Mouse (Mus musculus) gastrocnemius, postnatal 4 days (tissue): ENCODE results near the gene Setdb1. TPM values are rescaled to one million over a fixed set of nuclear protein-coding genes. Genes with fewer than 3 reads are reported as not detected.
"Not testable (repeated sequence)": the region's sequence is repeated elsewhere in the genome, so short reads cannot be mapped to it uniquely, and the experiment has no call there.

Experiments used
- DNase-seq, 2 experiments: peaks; one replicate each; pipeline ENCODE4 v3.0.0; 2021 to 2022; ENCODE audit warnings: low spot score in 2 of 2, mixed read lengths in 2 of 2
- long read RNA-seq, 2 experiments: library from polyadenylated mRNA; stranded (forward); transcript quantifications; one replicate each; pipeline ENCODE4 v2.0.0; 2021
- total RNA-seq, 2 experiments: library from RNA; stranded (reverse); gene quantifications; 2 replicates each; pipeline ENCODE4 v1.2.3; 2021

Gene Setdb1
- 10 to 100 TPM; 22.5 to 24.5 TPM for total RNA-seq
- long read RNA-seq, experiment 1, full-length matches to known transcripts: 6 of 15 reads
- long read RNA-seq, experiment 1, partial matches to known transcripts: 6 of 15 reads
- long read RNA-seq, experiment 1, other reads (novel, unspliced or antisense): 3 of 15 reads
- long read RNA-seq, experiment 2, full-length matches to known transcripts: 11 of 22 reads
- long read RNA-seq, experiment 2, partial matches to known transcripts: 8 of 22 reads
- long read RNA-seq, experiment 2, other reads (novel, unspliced or antisense): 3 of 22 reads

DNA sequence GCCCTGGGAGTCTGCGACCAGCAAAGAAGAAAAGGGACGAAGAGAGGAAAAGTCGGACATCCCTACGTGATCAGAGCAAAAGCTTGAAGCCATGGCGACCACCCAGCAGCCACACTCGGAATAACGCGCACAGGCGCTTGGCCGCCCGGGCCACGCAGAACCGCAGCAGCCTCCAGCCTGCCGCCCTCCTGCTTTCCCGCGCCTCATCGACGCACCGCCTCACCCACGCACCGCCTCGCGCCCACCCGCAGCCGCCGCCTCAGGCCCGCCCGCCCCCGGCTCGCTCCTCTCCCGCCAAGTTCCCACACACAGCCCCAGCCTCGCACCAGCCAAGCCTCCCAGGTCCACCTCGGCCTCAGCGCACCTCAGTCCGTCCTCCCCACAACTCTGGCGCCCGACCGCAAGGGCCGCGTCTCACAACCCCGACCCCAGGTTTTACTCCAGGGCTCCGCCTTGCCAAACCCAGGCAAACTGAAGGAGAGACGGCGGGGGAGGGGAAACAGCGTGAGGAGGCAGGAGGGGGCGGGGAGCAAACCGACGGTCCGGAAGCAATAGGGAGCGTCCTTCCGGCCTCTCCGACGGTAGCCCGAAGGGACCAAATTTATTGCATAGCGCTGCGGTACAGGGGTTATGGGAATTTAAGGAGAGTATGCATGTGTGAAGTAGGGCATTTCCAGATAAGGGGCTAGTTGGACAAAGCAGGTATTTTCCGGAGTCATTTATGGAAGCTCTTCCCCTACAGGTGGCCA is at the start of gene Setdb1:
Gene Setdb1 (minus strand): TSS at position 502 of the 749 bp plus-strand sequence.
- peak; percentile 94 to 97 for DNase-seq

DNA sequence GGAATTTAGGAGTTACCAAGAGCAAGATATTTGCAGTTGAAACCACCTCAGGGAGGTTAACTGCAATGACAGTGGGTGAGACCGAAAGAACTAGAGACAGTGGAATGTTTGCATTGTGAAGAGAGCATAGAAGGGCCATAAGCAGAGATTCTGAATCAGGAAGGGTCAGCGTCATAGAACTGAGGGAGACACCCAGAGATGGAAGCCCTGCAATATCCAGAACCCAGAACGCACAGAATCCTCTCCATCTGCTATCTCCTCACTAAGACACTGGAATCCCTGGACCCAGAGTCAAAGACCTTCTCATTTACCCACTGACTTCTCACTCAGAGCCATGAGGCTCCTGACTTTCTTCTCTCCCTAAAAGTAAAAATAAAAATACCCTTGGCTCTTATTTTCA is 45.7 kb upstream of the Setdb1 start, which contains the start of gene 4930558C23Rik:
Gene 4930558C23Rik (minus strand): TSS at position 101 of the 400 bp plus-strand sequence.
- DNase-seq: no peak

DNA sequence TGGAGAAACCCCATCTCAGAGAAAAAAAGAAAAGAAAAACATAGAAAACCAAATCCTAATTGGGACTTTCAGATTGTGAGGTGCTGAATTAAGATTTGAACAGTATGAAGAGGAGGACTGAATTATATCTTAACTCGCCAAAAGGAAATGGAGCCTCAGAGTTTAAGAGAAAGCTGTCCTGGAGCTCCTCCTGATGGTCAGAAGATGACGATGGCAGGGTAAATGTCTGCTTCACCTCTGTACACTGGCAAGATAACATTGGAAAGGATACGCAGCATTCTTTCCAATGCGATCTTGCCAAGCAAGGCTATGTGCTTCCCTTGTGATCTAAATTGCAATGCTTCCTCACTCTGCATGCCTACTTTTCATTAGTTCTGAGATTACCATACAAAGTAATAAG is 37.4 kb upstream of the Setdb1 start:
- DNase-seq: no peak

DNA sequence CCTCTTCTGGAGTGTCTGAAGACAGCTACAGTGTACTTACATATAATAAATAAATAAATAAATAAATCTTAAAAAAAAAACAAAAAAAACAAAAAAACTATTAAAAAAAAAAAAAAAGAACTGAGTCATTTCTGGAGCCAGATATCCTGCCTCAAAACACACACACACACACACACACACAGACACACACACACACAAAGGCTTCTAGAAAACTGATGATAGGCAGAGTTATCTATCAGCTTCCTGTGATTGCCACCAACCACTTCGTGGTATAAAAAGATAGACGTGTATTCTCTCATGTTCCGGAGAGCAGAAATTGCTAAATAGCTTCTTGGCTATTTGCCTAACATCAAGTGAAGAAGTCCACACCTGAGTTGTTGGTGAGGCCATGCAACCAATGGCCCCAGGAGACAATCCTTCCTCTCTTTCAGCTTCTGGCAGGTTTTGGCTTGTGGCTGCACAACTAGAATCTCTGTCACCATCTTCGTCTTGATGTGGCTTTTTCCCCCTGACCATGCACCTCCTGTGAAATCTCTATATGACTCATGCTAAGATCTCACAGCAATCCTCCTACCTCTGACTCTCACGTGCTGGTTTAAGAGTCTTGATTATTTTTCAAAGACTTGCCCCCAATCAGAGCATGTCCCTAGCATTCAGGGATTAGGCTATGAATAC is 28.5 kb upstream of the Setdb1 start:
- DNase-seq: no peak

DNA sequence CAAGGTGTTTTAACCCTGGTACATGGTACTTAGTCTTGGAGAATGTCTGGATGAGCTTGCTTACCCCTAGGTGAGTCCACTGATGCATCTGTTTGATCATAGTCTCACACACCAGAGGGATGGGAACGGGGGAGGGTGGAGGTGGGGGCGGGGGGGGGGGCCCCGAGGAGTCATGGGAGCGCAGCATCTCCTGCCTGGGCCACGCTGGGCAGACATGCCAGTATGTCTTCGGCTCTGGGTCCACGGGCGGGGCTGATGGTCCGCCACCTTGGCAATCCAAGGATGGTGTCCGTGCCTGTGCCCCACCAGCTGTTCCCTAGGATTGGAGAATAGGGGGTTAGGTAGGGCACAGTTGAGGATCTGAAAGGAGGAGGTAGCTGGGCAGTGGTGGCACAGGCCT is 16.2 kb upstream of the Setdb1 start:
- DNase-seq: no peak

DNA sequence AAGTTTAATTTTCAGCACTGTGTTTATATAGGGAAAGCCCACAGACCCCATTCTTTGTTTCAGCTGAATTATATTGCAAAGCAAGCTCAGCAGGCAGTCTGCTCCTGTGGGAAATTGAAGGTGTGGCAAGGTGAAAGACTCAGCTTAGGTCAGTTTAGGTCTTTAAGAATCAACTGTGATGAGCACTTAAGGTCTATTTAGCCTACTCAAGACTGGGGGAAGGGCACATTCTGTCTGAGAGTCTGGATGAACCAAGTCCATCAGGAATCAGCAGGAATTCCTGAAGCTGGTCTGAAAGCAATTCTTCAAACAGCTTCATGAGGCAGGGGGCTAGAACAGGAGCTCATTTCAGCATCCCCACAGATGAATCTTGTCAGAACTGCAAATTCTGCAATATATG is 13.1 kb upstream of the Setdb1 start:
- no peak for DNase-seq

DNA sequence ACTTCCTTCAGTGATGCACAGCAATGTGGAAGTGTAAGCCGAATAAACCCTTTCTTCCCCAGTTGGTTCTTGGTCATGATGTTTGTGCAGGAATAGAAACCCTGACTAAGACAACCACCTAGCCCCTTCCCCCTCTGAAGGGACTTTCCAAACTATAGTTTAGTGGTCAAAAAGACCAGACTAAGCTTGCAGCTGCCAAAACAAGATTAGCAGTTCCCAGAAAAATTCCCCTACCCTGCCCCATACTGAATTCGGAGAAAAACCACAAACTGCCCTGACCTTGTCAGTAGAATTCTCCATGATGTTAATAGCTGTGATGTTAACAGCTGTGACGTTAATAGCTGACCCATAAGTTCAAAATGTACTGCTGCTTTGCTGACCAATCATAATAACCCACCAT is 3.3 kb upstream of the Setdb1 start:
- DNase-seq: not testable (repeated sequence)

DNA sequence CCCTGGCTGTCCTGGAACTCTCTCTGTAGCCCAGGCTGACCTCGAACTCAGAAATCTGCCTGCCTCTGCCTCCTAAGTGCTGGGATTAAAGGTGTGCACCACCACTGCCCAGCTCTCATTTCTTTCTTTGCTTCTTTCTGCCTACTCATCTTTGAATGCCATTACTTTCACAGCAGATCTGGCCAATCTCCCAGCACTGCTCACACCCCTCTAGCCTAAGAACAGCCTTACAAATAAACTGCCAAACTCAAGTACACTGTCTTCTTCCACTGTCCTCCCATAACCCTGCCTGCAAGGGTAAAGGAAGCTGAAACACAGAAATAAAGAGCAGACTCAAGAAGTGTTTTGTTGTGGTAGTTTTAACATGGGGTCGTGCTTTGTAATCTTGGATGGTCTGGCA is 744 bp upstream of the Setdb1 start:
- no peak for DNase-seq

DNA sequence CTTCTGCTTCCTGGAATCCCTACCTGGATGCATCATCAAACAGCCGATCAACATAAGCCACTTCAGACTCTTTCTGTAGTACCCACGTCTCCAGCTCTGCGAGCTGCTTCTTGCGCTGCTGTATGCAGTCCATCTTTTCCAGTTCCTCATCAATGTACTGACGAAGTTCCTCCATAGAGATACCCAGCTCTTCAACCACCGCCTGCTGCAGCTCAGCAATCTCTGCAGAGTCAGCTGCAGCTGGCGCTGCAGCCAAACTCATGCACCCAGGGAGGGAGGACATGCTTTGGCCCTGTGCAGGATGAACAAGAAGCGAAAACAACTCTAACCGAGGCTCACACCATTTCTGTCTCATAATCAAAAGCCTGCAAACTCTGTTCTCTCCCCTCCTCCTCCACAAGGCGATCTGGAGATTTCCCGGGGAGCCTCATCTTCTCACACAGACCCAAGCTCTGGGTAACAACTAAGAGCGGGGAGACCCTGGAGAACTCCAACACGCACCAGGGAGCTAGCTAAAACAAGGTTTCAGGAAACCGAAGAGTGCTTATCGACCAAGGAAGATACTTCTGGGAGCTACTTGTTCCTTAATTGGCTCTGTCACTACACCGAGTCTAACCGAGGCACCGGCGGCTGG is 974 bp downstream of the Setdb1 start:
- DNase-seq: not testable (repeated sequence)

DNA sequence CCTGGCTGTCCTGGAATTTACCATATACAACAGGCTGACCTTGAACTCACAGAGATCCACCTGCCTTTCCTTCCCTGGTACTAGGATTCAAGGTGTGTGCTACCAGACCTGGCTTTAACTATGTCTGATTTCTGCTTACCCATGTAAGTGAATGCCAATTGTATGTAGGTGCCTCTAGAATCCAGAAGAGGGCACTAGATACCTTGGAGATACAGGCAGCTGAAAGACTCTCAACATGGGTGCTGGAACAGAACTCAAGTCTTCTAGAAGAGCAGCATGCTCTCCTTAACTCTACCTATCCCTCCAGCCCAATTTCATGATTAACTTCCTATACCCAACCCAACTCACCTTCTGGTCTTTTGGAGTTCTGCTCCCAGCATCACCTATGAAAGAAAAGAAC is 7.5 kb downstream of the Setdb1 start:
- no peak for DNase-seq

DNA sequence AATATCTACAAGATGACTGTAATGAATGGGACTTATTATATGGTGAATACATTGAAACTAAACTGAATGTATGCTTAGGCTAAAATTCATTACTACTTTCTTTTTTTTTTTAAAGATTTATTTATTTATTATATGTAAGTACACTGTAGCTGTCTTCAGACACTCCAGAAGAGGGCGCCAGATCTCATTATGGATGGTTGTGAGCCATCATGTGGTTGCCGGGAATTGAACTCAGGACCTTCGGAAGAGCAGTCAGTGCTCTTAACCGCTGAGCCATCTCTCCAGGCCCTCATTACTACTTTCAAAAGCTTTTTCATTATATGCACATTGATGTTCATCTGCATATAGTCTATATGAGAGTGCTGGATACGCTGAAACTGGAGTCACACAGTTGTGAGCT is 8.7 kb downstream of the Setdb1 start:
- not testable (repeated sequence) for DNase-seq

DNA sequence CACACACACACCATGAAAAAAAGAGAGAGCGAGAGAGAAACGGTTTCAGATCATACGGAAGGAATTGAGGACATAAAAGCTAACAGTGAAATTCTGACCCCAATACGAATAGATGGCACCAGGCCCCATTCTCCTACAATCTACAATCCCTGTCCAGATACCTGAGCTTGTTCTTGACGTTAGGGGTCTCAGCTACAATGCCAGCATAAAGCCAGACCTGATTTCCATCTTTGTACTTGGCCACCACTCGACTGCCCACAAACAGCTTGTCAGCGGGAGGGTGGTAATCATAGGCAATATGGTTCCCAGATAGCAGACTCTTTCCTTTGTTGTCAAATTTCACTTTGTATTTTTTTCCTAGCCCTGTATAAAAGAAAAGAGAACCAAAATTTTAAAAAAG is 10.5 kb downstream of the Setdb1 start:
- no peak for DNase-seq

DNA sequence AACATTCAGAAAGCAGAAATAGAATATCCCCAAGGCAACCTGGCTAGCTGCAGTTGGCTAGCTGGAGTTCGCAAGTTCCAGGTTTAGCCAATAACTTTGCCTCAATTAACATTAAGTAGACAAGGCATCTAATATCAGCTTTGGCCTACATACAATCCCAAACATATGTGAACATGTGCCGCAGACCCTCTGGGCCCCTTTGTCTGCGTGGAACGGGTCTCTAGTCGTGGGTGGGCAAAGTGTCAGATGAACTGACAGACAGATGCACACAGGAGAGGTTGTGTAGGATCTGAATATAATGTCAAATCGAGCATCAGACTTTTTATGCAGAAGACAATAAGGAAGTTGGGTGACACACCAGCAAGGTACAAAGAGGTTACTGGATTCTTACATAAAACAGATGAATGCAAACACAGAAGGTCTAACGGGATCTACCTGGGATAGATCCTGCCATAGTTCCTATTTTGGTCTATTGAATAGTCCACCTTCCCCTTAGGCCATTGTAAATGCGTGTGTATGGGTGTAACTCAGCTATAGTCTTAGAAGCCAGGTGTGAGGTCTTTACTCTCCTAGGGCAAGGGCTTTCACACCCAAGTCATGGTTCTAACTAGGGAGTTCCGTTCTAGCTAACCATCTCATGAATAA is 13.5 kb downstream of the Setdb1 start:
- DNase-seq: not testable (repeated sequence)

DNA sequence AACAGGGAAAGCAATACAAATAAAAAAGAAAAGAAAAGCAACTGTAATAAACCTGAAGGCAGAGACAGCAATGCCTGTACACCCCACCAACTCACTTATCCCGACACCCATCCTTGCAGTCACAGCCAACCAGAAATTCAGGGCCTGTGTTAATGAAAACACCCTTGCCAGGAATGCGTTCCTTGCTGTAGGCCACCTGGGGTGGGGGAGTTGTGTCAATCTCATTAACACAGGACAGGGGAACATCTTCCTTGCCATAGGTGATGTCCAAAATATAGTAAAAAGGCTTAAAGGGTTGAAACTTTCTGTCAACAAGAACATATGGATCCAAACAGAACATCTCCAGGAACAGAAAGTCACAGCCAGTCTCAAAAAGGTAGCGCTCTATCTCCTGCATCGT is 18.8 kb downstream of the Setdb1 start:
- no peak for DNase-seq

DNA sequence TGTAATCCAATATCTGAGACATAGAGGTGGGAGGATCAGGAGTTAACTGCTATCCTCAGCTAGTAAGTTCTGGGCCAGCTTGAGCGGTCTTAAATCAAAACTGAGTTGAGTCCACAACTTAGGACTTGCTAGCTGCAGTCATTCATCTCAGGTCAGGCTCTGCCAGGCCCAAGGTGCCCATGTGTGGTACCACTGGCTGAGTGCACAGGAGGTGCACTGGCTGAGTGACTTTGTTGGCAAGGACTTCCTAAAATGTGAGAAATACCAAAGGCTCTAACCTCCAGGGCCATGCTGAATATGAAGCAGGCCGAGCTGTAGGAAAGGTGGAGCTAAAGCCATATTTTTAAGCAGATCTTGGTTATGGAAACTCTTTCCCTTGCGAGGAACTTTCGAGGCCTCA is 19.7 kb downstream of the Setdb1 start:
- DNase-seq: no peak

DNA sequence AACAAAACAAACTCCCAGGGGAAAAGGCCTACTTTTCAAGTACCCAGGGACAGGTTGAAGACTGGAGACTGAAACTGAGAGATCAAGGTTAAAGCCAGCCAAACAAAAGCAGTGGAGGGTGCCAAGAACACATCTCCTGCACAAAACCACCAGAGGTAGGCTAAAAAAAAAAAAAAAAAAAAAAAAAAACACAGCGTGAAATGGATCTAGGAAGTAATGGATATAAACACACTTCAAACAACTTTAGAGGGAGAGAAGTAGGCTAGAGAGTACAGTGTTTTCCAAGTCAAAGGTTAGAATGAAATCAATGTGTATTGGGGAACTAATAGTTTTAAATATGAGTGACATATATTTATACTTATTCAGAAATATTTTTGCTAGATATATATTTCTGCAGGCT is 25.5 kb downstream of the Setdb1 start:
- no peak for DNase-seq

DNA sequence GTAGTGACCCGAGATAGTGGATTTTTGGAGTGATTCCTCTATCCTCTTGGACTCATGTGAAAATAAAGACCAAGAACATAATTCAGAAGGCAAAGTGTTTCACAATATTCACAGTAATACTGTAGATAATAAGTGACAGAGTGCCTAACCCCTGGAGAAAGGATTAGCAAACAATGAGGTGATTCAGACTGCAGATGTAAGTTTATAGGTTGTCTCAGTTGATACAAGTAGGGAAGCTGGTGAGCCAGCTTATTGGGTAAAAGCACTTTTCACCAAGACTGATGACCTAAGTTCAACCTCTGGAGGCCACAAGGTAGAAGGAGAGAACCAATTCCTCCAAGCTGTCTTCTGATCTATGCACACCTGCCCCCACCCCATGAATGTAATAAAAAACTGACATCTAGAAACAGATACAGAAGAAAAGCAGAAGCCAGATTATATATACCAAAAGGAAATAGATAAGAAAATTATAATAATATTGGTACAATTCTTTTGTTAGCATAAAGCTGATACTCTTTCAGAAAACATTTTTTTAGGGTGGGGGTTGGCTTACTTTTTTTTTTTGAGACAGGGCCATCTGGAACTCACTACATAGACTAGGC is 28.1 kb downstream of the Setdb1 start:
- no peak for DNase-seq

DNA sequence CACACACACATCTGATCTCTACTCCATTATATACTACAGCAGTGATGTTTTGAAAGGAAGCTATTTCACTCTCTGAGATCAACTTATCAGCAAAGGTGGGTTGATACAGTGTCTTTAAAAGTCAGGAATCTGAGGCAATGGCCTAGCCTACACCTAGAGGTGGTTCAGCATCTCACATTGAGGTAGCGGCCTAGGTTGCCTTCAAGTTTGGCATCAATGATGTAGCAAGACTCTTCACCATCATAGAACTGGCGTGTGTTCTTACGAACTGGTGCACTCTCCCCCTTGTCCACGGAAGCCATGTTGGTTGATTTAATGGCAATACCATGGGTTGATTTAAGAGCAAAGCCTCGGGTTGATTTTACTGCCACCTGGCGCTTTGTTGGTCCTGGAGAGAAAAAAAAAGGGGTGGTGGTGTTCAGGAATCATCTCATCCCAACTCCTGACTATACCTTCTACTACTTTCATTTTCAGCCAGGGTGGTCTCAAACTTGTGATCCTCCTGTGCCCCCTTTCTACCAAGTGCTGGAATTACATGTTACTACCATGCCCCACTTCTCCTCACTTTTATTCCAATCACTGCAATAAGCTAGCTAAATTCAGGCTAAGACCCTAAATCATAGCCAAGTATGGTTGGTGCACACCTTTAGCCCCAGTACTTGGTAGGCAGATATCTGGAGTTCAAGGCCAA is 32.4 kb downstream of the Setdb1 start:
- no peak for DNase-seq

DNA sequence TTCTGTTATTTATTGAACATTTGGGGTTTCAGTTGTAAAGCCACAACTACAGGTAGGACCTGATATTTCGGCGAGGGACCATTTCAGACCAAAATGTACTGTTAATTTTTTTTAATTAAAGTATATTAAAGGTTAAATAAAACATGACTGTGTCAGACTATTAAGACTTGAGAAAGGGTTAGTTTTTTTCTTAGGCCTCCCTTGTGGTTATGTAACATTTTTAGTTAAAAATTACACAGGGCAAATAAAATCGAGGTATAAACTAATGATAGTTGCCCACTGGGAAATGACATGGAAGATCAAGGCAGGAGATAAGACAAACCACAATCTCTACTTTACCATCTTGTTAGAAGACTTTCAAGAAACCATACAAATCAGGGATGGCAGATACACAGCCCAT is 33.6 kb downstream of the Setdb1 start:
- DNase-seq: no peak
